Mouse (Mus musculus): ENCODE measurements around the gene Lgi2. TPM values are rescaled to one million over a fixed set of nuclear protein-coding genes. Genes with fewer than 3 reads are reported as not detected.

Lgi2 gene
- polyA plus RNA-seq, 1 experiment, result 7.4 TPM

DNA sequence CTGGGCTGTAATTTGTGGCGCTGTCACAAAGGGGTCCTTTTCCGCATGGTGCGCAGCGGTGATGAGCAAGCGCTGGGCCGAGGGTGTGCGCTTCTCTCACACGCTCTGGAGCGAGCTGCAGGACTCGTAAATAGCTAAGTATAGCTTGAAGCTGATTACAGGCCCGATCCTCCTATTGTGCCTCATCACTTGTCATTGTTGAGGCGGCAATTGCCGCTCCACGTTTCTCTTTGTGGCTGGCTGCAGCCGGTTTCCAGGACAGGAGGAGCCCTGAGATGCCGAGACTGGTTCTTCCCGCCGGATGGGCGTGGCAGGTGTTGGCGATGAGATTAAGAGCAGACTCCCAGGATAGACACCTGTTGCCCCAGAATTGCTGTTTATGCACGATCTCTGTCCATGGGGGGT, 50.2 kb downstream of the Lgi2 start:
- Histone ChIP-seq H3K4me3 (ENCODE audit: insufficient read depth, low read length) (peak overlapping the region; percentile 3; the same call in 1 of the 2 replicates), H3K4me1 (ENCODE audit: control insufficient read depth, insufficient read depth, low read length) (no peaks in the 10 kb centered on the region), H3K27ac (ENCODE audit: insufficient read depth, low read length) (no peak overlapping the region)
- TF ChIP-seq CTCF (IDR thresholded peaks at IDR 0.05; ENCODE audit: borderline replicate concordance, insufficient read depth, low read length) (no peak), POLR2A (IDR thresholded peaks at IDR 0.05; ENCODE audit: low read depth, low read length) (no peak)

DNA sequence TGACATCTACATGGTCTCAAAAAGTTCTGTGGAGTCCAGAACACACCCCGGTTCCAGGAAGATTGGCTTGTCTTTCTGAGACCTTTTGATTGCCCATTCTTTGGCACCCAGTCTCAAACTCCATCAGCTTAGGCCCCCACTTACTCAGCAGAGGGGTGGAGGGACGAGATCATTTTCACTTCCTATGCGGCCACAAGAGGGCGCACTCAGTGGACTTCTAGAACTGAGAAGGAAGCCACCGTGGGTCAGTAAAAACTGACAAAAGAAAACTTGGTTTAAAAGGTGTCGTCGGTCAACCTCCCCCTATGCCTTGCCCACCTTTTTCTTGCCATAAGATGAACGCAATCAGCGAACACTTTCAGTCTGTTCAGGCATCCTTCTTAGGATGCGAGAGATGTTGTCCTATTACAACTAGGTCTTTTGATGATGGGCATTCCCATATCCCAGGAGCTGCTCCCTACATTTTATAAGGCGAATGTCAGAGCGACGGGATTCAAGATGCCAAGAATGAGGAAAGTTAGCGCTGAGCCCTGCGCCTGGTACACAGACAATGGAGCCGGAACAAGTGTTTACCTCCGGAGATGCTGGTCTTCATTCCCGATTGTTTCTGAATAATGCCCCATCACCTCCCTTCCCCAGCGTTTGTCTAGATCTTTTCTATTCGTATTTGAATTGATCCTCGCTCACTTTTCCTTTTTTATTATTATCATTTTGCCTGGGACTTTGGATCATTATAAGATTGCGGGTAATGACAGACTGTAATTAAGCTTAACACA, 50.8 kb downstream of the Lgi2 start:
- Histone ChIP-seq H3K27ac (ENCODE audit: insufficient read depth, low read length) (no peak overlapping the region), H3K4me3 (ENCODE audit: insufficient read depth, low read length) (peak overlapping the region; percentile 11; the same call in 1 of the 2 replicates), H3K4me1 (ENCODE audit: control insufficient read depth, insufficient read depth, low read length) (no peaks in the 10 kb centered on the region)
- peak; percentile 44; the same call in 1 of the 2 replicates for TF ChIP-seq CTCF (IDR thresholded peaks at IDR 0.05; ENCODE audit: borderline replicate concordance, insufficient read depth, low read length)
- no peak for TF ChIP-seq POLR2A (IDR thresholded peaks at IDR 0.05; ENCODE audit: low read depth, low read length)

DNA sequence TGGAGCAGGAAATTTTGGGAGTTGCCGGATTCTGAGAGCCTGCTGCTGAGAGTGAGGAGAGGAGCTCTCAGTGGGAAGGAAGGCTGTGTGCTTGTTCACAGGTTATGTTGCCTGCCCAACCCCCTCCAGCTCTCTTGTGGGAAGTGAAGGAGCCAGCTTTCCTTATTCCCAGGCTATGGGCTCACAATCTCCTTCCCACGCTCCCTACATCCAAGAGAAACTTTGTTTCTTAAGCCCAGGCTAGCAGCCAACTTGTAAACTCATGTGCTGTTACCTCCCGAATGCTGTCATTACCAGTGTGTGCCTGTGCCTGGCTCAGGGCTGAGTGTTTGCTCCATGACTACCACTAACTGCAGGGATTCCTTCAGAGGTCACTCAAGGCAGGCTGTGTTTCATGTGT, 55.2 kb downstream of the Lgi2 start:
- no peak overlapping the region for H3K27ac ChIP-seq (ENCODE audit: insufficient read depth, low read length)
- H3K4me1 ChIP-seq (ENCODE audit: control insufficient read depth, insufficient read depth, low read length), result no peaks in the 10 kb centered on the region
- no peak overlapping the region for H3K4me3 ChIP-seq (ENCODE audit: insufficient read depth, low read length)
- TF ChIP-seq CTCF (IDR thresholded peaks at IDR 0.05; ENCODE audit: borderline replicate concordance, insufficient read depth, low read length) (no peak), POLR2A (IDR thresholded peaks at IDR 0.05; ENCODE audit: low read depth, low read length) (no peak)

DNA sequence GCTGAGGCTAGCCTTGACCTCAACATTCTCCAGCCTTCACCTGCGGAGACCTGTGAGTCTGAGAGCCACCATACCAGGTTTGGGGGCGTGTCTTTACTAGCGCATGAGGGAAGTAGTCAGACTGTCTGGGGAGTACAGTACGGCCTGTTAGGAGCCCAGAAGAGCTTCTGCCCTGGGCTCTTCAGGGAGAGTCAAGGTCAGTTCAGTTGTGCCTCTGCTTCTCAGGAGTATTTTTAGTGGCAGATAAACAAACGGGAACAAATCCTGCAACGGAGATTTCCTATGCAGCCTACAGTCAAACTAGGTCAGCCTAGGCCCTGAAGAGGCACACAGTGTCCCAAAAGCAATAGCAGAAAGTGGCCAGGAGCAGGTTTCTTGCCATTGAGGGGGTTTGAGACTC, 56.8 kb downstream of the Lgi2 start:
- H3K4me1 ChIP-seq (ENCODE audit: control insufficient read depth, insufficient read depth, low read length), result no peaks in the 10 kb centered on the region
- no peak for TF ChIP-seq CTCF (IDR thresholded peaks at IDR 0.05; ENCODE audit: borderline replicate concordance, insufficient read depth, low read length)
- TF ChIP-seq POLR2A (IDR thresholded peaks at IDR 0.05; ENCODE audit: low read depth, low read length), result no peak
- no peak overlapping the region for H3K27ac ChIP-seq (ENCODE audit: insufficient read depth, low read length)
- no peak overlapping the region for H3K4me3 ChIP-seq (ENCODE audit: insufficient read depth, low read length)

GRCm38 (mm10) chr5:52504666-52505065, 61.6 kb downstream of the Lgi2 start:
- Histone ChIP-seq H3K4me3 (ENCODE audit: insufficient read depth, low read length) (no peak overlapping the region), H3K27ac (ENCODE audit: insufficient read depth, low read length) (no peak overlapping the region), H3K4me1 (ENCODE audit: control insufficient read depth, insufficient read depth, low read length) (no peaks in the 10 kb centered on the region)
- no peak for TF ChIP-seq POLR2A (IDR thresholded peaks at IDR 0.05; ENCODE audit: low read depth, low read length)
- TF ChIP-seq CTCF (IDR thresholded peaks at IDR 0.05; ENCODE audit: borderline replicate concordance, insufficient read depth, low read length), result no peak

- H3K4me1 ChIP-seq (ENCODE audit: control insufficient read depth, insufficient read depth, low read length), result no peaks in the 10 kb centered on the region
- no peak overlapping the region for H3K27ac ChIP-seq (ENCODE audit: insufficient read depth, low read length)
- TF ChIP-seq CTCF (IDR thresholded peaks at IDR 0.05; ENCODE audit: borderline replicate concordance, insufficient read depth, low read length), result no peak
- TF ChIP-seq POLR2A (IDR thresholded peaks at IDR 0.05; ENCODE audit: low read depth, low read length), result no peak
- H3K4me3 ChIP-seq (ENCODE audit: insufficient read depth, low read length), result no peak overlapping the region
Measured at GRCm38 (mm10) chr5:52504148-52504547, 62.1 kb downstream of the Lgi2 start.

GRCm38 (mm10) chr5:52495671-52496070, 70.6 kb downstream of the Lgi2 start:
- no peak for TF ChIP-seq CTCF (IDR thresholded peaks at IDR 0.05; ENCODE audit: borderline replicate concordance, insufficient read depth, low read length)
- TF ChIP-seq POLR2A (IDR thresholded peaks at IDR 0.05; ENCODE audit: low read depth, low read length), result no peak
- Histone ChIP-seq H3K4me1 (ENCODE audit: control insufficient read depth, insufficient read depth, low read length) (no peaks in the 10 kb centered on the region; the same call in 1 of the 2 replicates), H3K27ac (ENCODE audit: insufficient read depth, low read length) (no peak overlapping the region), H3K4me3 (ENCODE audit: insufficient read depth, low read length) (no peak overlapping the region)

DNA sequence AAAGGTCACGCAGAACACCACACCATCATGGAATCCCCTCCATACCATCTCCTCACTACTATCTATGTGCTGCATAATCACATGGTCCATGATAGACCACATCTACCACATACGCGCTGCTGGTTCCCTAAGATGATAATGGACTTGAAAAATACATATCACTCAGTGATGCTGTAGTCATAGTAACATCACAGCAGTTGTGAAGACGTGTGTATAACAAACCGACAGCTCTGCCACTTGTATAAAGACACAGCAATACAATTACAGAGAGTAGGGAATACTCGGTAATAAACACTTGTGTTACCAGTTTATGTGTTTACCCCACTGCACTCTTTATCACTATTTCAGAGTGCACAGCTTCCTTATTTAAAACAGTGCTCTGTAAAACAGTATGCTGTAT, 74.8 kb downstream of the Lgi2 start:
- Histone ChIP-seq H3K27ac (ENCODE audit: insufficient read depth, low read length) (no peak overlapping the region), H3K4me3 (ENCODE audit: insufficient read depth, low read length) (no peak overlapping the region), H3K4me1 (ENCODE audit: control insufficient read depth, insufficient read depth, low read length) (no peaks in the 10 kb centered on the region; the same call in 1 of the 2 replicates)
- TF ChIP-seq CTCF (IDR thresholded peaks at IDR 0.05; ENCODE audit: borderline replicate concordance, insufficient read depth, low read length) (no peak), POLR2A (IDR thresholded peaks at IDR 0.05; ENCODE audit: low read depth, low read length) (no peak)

DNA sequence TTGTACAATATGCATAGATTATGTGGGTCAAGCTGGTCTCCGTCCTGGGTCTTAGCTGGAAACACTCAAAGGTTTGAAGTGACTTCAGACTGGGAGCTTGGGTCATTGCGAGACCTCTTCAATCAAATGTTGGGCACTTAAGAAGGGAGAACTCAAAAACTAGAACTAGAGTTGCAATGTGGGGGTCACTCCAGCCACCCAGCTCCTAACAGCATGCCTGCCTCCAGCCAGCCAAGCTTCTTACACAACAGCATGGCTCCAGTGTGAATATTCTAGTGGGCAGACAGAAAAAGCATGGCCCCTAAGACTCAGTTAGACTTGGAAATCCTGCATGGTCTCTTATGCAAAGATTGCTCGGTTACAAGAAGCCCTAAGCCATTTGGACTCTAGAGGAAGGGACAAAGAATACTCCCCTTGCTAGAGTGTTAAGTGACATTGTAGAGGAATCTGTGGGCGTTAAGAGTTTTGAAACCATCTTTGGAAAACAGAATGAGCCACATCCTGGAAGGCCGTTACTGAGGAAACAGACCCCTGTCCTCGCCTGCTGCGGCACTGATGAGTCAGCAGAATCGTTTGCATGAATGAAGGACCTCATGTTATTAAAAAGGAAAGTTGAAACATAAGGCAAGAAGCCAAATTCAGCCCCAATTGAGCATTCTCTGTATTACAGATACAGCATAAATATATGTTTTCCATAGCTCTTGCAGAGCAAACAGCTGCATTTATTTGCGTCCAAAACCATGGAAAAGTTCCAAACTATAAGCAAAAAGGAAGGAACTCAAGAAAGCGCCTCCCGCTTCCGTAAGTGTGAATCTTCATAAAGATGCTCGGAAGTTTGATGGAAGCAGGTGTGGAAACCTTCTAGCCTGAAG, 78.5 kb downstream of the Lgi2 start:
- Histone ChIP-seq H3K4me1 (ENCODE audit: control insufficient read depth, insufficient read depth, low read length) (no peaks in the 10 kb centered on the region), H3K27ac (ENCODE audit: insufficient read depth, low read length) (no peak overlapping the region), H3K4me3 (ENCODE audit: insufficient read depth, low read length) (no peak overlapping the region)
- TF ChIP-seq POLR2A (IDR thresholded peaks at IDR 0.05; ENCODE audit: low read depth, low read length) (no peak), CTCF (IDR thresholded peaks at IDR 0.05; ENCODE audit: borderline replicate concordance, insufficient read depth, low read length) (no peak)

Other genes starting within 250 kb of the Lgi2 start
- gene Sod3, start 202.7 kb downstream of the Lgi2 start, polyA plus RNA-seq (2011; ENCODE audit: insufficient read length, low read depth, missing spikeins), result 48.8 and 49.2 TPM in 2 replicates
- gene Ccdc149, start 94.9 kb downstream of the Lgi2 start, polyA plus RNA-seq (2011; ENCODE audit: insufficient read length, low read depth, missing spikeins), result 3.0 and 3.7 TPM in 2 replicates
- gene Sepsecs, start 103.2 kb upstream of the Lgi2 start, polyA plus RNA-seq (2011; ENCODE audit: insufficient read length, low read depth, missing spikeins), result 7.7 and 10.2 TPM in 2 replicates
- gene Pi4k2b, start 175.1 kb upstream of the Lgi2 start, polyA plus RNA-seq (2011; ENCODE audit: insufficient read length, low read depth, missing spikeins), result 25.7 and 28.1 TPM in 2 replicates
- 12.8 and 18.3 TPM in 2 replicates for gene Zcchc4, start 208.9 kb upstream of the Lgi2 start, polyA plus RNA-seq (2011; ENCODE audit: insufficient read length, low read depth, missing spikeins)